Mouse (Mus musculus) heart, postnatal 36 days (tissue): Measurements from ENCODE around the gene Maco1. TPM values are rescaled to one million over a fixed set of nuclear protein-coding genes. Genes with fewer than 3 reads are reported as not detected.

Experiments
- DNase-seq, 2 experiments: peaks; one replicate each; pipeline ENCODE4 v3.0.0; 2021 to 2022
- intact Hi-C: fragments of 180-260 bp; cut with DNase I; formaldehyde crosslinking; loops from one replicate; pipeline ENCODE4 v1.15.1; 2025
- total RNA-seq, 2 experiments: library from RNA; stranded (reverse); gene quantifications; 2 replicates each; pipeline ENCODE4 v1.2.3; 2021

Maco1 gene
- total RNA-seq, 2 experiments from 2014 or later: 23.9 to 24.7 TPM

- DNase-seq: peak; percentile 51 to 60
- intact Hi-C loops: loop anchor here (2.0 kb wide), 1 partner anchor 25 kb away; no protein-coding TSS in a partner anchor
Observed at GRCm38 (mm10) chr4:134779136-134779934, 73.8 kb downstream of the Maco1 start.

GRCm38 (mm10) chr4:134776246-134776645, 76.9 kb downstream of the Maco1 start:
- no peak for DNase-seq
- intact Hi-C loops: no loop called here

- intact Hi-C loops: no loop called here
- DNase-seq: no peak
Observed at GRCm38 (mm10) chr4:134775234-134775944, 77.8 kb downstream of the Maco1 start.

- no peak for DNase-seq
- intact Hi-C loops: no loop called here
Observed at GRCm38 (mm10) chr4:134774126-134774525, 79.0 kb downstream of the Maco1 start.

- DNase-seq: no peak
- intact Hi-C loops: no loop called here
Observed at GRCm38 (mm10) chr4:134772805-134773674, 80.1 kb downstream of the Maco1 start.

- intact Hi-C loops: no loop called here
- no peak for DNase-seq
Observed at GRCm38 (mm10) chr4:134769891-134770290, 83.3 kb downstream of the Maco1 start.

- intact Hi-C loops: no loop called here
- no peak for DNase-seq
Observed at GRCm38 (mm10) chr4:134769081-134769811, 83.9 kb downstream of the Maco1 start.

- DNase-seq: no peak
Observed at GRCm38 (mm10) chr4:134768226-134768888, 84.8 kb downstream of the Maco1 start.

GRCm38 (mm10) chr4:134767426-134768225, 85.5 kb downstream of the Maco1 start, which contains the start of gene Ldlrap1:
Ldlrap1 (minus strand) TSS chr4:134768024.
- intact Hi-C loops: loop anchor here (2.0 kb wide), 1 partner anchor 65 kb away; no protein-coding TSS in a partner anchor
- DNase-seq: peak; percentile 86 to 90

More at GRCm38 (mm10) chr4:134768226-134768888, 84.8 kb downstream of the Maco1 start:
- intact Hi-C loops: no loop called here

GRCm38 (mm10) chr4:134766904-134767425, 86.2 kb downstream of the Maco1 start:
- intact Hi-C loops: loop anchor here (2.0 kb wide), 1 partner anchor 64 kb away; no protein-coding TSS in a partner anchor

GRCm38 (mm10) chr4:134766277-134766676, 86.9 kb downstream of the Maco1 start:
- DNase-seq: no peak
- intact Hi-C loops: loop anchor here (2.0 kb wide), 1 partner anchor 63 kb away; no protein-coding TSS in a partner anchor

More at GRCm38 (mm10) chr4:134766904-134767425, 86.2 kb downstream of the Maco1 start:
- peak in 1 of 2 experiments; percentile 52 for DNase-seq

GRCm38 (mm10) chr4:134764333-134764732, 88.8 kb downstream of the Maco1 start:
- DNase-seq: no peak
- intact Hi-C loops: no loop called here

GRCm38 (mm10) chr4:134762360-134762759, 90.8 kb downstream of the Maco1 start:
- DNase-seq: no peak
- intact Hi-C loops: no loop called here

- peak; percentile 87 to 88 for DNase-seq
- intact Hi-C loops: no loop called here
Observed at GRCm38 (mm10) chr4:134760793-134761201, 92.3 kb downstream of the Maco1 start.

- intact Hi-C loops: no loop called here
- DNase-seq: no peak
Observed at GRCm38 (mm10) chr4:134760281-134760680, 92.9 kb downstream of the Maco1 start.

- no peak for DNase-seq
- intact Hi-C loops: no loop called here
Observed at GRCm38 (mm10) chr4:134759564-134759963, 93.6 kb downstream of the Maco1 start.

GRCm38 (mm10) chr4:134758922-134759321, 94.2 kb downstream of the Maco1 start:
- intact Hi-C loops: no loop called here

GRCm38 (mm10) chr4:134758367-134758766, 94.8 kb downstream of the Maco1 start:
- no peak for DNase-seq
- intact Hi-C loops: no loop called here

More at GRCm38 (mm10) chr4:134758922-134759321, 94.2 kb downstream of the Maco1 start:
- DNase-seq: no peak
